Mouse (Mus musculus): ENCODE measurements around the gene BC029722. TPM values are rescaled to one million over a fixed set of nuclear protein-coding genes. Genes with fewer than 3 reads are reported as not detected.
A peak's percentile ranks its signal among the peaks of the same experiment; 100 is the strongest.

BC029722 gene
- polyA plus RNA-seq (2016; fragmentation: Nextera tagmentation; extraction: Ambion mirVana): 12.0 and 13.4 TPM in 2 replicates

GRCm38 (mm10) chr2:155819392-155819448, at the start of gene BC029722:
TSS of gene BC029722 (minus strand) at chr2:155819426.
- H3K4me1 ChIP-seq: peaks cover 22% of the 10 kb centered on the region
- no peaks in the 10 kb centered on the region for H3K27me3 ChIP-seq
- peak within 1 kb of the TSS; percentile 51 for H3K27ac ChIP-seq
- H3K4me2 ChIP-seq: peak within 1 kb of the TSS; percentile 82
- H3K4me3 ChIP-seq (replicated peaks): peak within 1 kb of the TSS; percentile 56
- ATAC-seq (ENCODE audit: low FRiP score): no peak
- H3K9me3 ChIP-seq: no peaks in the 10 kb centered on the region
- peak within 1 kb of the TSS; percentile 74 for H3K9ac ChIP-seq
- peaks cover 44% of the 10 kb centered on the region for H3K36me3 ChIP-seq (replicated peaks)

DNA sequence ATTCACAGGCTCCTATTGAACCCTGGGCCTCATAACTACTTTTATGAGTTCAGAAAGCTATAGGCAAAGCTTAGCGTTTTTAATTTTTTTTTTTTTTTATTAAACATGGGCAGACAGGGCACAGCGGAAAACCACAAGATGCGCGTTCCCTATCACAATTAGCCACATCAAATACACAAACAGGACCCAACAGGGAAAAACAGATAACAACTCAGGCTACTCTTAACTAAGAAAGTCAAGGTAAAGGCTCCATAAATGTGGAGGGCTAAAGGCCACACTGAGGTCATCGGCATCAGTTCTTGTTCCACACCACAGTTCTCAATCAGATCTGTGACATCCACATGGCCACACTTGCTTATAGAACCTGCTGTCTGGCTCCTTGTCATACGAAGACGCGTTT, 49.1 kb upstream of the BC029722 start:
- no peak for ATAC-seq (ENCODE audit: low FRiP score)
- Histone ChIP-seq H3K9me3 (no peaks in the 10 kb centered on the region), H3K9ac (no peak overlapping the region), H3K4me3 (replicated peaks) (no peak overlapping the region), H3K36me3 (replicated peaks) (peaks cover 10% of the 10 kb centered on the region), H3K27me3 (no peaks in the 10 kb centered on the region), H3K27ac (no peak overlapping the region), H3K4me1 (peaks cover 12% of the 10 kb centered on the region; the same call in 1 of the 2 replicates), H3K4me2 (no peak overlapping the region)
- WGBS: 97% methylated on average over 8 of the region's 8 CpGs

DNA sequence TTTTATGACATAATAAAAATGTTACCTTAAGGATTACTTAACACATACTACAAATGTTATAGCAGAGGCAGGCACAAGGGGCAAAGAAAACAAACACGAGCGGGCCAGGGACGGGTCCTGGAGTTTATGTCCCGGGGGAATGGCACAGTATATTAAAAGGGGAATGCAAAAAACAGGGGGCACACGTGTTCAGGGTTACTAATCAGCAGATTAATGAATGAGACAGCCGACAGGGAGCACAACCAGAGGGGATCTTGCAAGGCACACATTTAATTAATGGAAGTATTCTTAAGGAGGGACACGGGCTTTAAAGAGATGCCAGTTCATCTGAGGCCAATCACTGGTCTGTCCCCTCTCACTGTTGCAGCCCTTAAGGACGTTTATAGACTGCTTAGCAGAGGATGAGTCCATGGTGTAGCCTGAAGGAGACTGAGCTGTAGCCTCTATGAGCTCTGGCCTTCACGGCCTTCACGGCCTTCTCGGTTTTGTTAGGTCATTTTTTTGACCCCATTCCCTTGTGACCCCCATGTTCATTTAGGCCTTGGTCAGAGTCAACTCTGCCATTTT, 44.2 kb upstream of the BC029722 start:
- Histone ChIP-seq H3K27me3 (no peaks in the 10 kb centered on the region), H3K27ac (peak overlapping the region; percentile 27; the same call in 1 of the 2 replicates), H3K36me3 (replicated peaks) (peaks cover under 1% of the 10 kb centered on the region), H3K4me1 (peaks cover 6% of the 10 kb centered on the region; the same call in 1 of the 2 replicates), H3K4me3 (replicated peaks) (no peak overlapping the region), H3K9me3 (no peaks in the 10 kb centered on the region), H3K4me2 (peak overlapping the region; percentile 4; the same call in 1 of the 2 replicates), H3K9ac (no peak overlapping the region)
- peak; percentile 80 for ATAC-seq (ENCODE audit: low FRiP score)
- 56% methylated on average over 11 of the region's 11 CpGs for WGBS

DNA sequence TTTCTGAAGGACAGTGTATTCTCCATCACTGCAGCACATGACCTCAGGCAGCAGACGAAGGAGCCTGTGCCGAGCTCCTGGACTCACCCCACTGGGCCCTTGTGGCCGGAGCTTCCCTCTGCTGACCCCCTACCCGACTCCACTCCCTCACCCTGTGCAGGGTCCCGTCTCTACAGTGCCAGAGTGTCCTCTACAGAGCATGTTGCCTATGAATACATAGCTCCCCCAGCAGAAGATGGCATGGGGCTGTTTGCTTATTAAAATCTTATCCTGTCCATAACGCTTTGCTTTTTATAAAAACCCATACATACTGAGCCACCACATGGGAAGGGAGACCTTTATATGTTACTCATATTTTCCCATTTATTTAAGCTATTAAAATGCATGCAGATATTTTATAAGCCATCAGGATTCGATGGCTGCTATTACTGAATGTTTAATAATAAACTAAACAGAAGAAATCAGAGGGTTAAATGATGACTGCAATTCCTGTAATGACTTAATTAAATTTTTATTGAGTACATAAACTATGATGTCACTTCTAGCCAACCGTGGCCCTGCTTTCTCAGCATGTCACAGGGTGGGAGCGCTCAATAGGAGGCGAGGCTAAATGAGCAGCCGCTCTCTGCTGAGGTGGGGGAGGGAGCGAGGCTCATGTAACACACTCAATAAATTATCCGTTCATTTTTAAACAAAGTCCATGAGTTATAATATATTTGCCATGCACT, 43.5 kb upstream of the BC029722 start:
- no peaks in the 10 kb centered on the region for H3K9me3 ChIP-seq
- H3K27ac ChIP-seq: 0 out of 2 replicates have a peak overlapping the region, but pooled peaks have one; percentile 36
- ATAC-seq (ENCODE audit: low FRiP score): peak; percentile 90
- H3K9ac ChIP-seq: no peak overlapping the region
- H3K27me3 ChIP-seq: no peaks in the 10 kb centered on the region
- H3K4me1 ChIP-seq: peaks cover 6% of the 10 kb centered on the region; the same call in 1 of the 2 replicates
- no peak overlapping the region for H3K4me3 ChIP-seq (replicated peaks)
- H3K4me2 ChIP-seq: peak overlapping the region; percentile 4; the same call in 1 of the 2 replicates
- peaks cover 2% of the 10 kb centered on the region for H3K36me3 ChIP-seq (replicated peaks)
- 69% methylated on average over 13 of the region's 13 CpGs for WGBS

DNA sequence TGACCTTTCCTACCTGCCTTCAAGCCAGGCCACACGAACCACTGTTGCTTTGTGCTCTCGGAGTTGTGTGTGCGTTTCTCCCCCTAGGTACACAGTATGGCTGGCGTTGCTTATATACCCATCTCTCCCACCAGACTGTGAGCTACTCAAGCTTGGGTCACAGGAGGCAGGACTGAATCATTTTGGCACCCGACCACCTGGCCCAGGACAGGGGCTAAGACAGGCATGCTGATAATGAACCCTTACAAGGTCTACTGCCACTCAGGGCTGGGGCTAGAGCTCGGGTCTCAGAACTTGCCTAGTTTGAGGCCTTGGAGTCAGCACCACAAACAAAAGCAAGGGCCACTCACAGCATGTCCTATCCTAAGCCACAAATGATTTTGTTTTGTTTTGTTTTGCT, 42.4 kb upstream of the BC029722 start:
- Histone ChIP-seq H3K4me1 (peaks cover 6% of the 10 kb centered on the region; the same call in 1 of the 2 replicates), H3K9ac (no peak overlapping the region), H3K27ac (no peak overlapping the region), H3K27me3 (no peaks in the 10 kb centered on the region), H3K4me3 (replicated peaks) (no peak overlapping the region), H3K36me3 (replicated peaks) (peaks cover 4% of the 10 kb centered on the region), H3K9me3 (no peaks in the 10 kb centered on the region), H3K4me2 (no peak overlapping the region)
- 90% methylated on average over 6 of the region's 6 CpGs for WGBS
- no peak for ATAC-seq (ENCODE audit: low FRiP score)

GRCm38 (mm10) chr2:155860102-155860501, 40.9 kb upstream of the BC029722 start:
- no peak overlapping the region for H3K9ac ChIP-seq
- peaks cover 15% of the 10 kb centered on the region for H3K36me3 ChIP-seq (replicated peaks)
- H3K9me3 ChIP-seq: no peaks in the 10 kb centered on the region
- peaks cover 6% of the 10 kb centered on the region; the same call in 1 of the 2 replicates for H3K4me1 ChIP-seq
- no peaks in the 10 kb centered on the region for H3K27me3 ChIP-seq
- no peak overlapping the region for H3K4me3 ChIP-seq (replicated peaks)
- 87% methylated on average over 7 of the region's 7 CpGs for WGBS
- no peak overlapping the region for H3K4me2 ChIP-seq
- 0 out of 2 replicates have a peak overlapping the region, but pooled peaks have one; percentile 8 for H3K27ac ChIP-seq
- ATAC-seq (ENCODE audit: low FRiP score): no peak

DNA sequence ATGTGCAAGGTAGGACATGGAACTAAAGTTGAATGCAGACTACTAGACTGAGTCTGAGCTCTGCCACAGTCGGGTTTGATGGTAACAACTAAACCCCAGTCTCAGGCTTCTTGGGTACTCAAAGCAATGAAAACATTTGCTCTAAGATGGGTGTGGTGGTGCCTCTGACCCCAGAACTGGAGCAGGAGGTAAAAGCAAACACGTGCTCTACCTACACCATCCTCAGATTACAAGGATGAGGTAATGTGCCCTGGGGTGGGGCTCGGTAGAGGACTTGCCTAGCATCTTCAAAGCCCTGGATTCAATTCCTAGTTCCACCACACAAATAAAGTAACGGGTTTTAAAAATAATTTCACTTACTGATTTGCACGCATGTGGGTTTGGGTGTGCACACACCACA, 33.3 kb upstream of the BC029722 start:
- no peaks in the 10 kb centered on the region for H3K27me3 ChIP-seq
- peaks cover 47% of the 10 kb centered on the region for H3K36me3 ChIP-seq (replicated peaks)
- no peaks in the 10 kb centered on the region for H3K9me3 ChIP-seq
- ATAC-seq (ENCODE audit: low FRiP score): no peak
- H3K4me2 ChIP-seq: no peak overlapping the region
- no peaks in the 10 kb centered on the region for H3K4me1 ChIP-seq
- 89% methylated on average over 5 of the region's 5 CpGs for WGBS
- H3K9ac ChIP-seq: no peak overlapping the region
- H3K4me3 ChIP-seq (replicated peaks): no peak overlapping the region
- H3K27ac ChIP-seq: no peak overlapping the region

DNA sequence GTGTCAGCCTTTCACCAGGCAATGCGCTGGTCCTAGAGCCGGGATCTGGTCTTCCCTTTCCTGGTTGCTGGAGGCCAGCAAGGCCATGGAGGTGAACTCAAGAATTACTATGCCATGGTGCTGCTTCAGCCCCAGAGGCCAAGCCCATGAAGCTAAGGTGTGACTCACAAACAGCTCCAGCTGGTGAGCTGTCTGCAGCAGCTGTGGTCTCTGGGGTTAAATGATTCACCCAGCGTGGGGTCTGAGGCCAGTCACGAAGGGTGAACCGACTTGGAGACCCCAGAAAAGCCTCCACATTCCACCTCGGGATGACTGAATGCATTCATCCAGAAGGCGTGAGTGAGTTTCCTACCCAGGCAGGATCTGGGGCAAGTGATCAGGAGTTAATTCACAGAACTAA, 30.9 kb upstream of the BC029722 start:
- 90% methylated on average over 7 of the region's 7 CpGs for WGBS
- Histone ChIP-seq H3K4me3 (replicated peaks) (no peak overlapping the region), H3K36me3 (replicated peaks) (peaks cover 53% of the 10 kb centered on the region), H3K27ac (no peak overlapping the region), H3K9me3 (no peaks in the 10 kb centered on the region), H3K4me1 (no peaks in the 10 kb centered on the region), H3K27me3 (no peaks in the 10 kb centered on the region), H3K9ac (no peak overlapping the region), H3K4me2 (no peak overlapping the region)
- no peak for ATAC-seq (ENCODE audit: low FRiP score)

DNA sequence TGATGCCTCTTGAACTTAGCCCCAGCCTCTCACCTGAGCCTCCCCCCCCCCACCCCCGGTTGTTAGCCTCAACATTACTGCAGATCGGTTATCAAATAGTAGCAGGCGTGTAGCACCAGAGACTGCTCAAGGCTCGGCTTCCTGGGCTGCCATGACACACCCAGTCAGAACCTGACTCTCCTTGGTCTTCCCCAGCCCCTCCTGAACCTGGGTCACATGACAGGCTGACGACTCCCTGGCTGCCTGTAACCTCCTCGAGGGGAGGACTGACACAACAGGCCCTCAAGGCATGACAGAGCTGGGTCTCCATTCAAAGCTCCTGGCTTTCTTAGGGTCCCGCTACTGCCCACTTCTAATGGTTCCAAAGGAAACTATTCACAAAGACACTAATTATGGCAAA, 30.2 kb upstream of the BC029722 start:
- no peaks in the 10 kb centered on the region for H3K9me3 ChIP-seq
- H3K27me3 ChIP-seq: no peaks in the 10 kb centered on the region
- H3K4me3 ChIP-seq (replicated peaks): no peak overlapping the region
- no peak overlapping the region for H3K4me2 ChIP-seq
- 71% methylated on average over 7 of the region's 7 CpGs for WGBS
- no peak overlapping the region for H3K27ac ChIP-seq
- H3K4me1 ChIP-seq: no peaks in the 10 kb centered on the region
- no peak overlapping the region for H3K9ac ChIP-seq
- H3K36me3 ChIP-seq (replicated peaks): peaks cover 56% of the 10 kb centered on the region
- ATAC-seq (ENCODE audit: low FRiP score): no peak

DNA sequence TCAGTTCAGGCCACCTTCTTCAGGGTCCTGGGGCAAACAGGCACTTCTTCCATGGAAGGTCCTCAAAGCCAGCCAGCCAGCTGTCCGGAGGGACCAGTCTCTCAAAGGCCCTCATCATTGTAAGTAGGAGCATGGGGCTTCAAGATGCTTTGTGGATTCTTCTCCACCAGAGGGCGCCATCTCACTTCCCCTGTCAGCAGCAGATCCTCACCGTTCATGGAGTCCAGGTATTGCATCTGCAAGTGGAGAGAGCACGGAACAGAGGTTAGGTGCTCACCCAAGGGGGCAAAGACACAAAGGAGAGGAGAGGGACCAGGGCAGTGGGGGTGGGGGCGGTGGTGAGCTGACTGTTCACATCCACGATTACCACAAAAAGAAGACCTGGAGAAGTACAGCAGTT, 29.1 kb upstream of the BC029722 start:
- Histone ChIP-seq H3K4me2 (no peak overlapping the region), H3K4me3 (replicated peaks) (no peak overlapping the region), H3K27ac (no peak overlapping the region), H3K27me3 (no peaks in the 10 kb centered on the region), H3K9ac (no peak overlapping the region), H3K4me1 (no peaks in the 10 kb centered on the region), H3K36me3 (replicated peaks) (peaks cover 51% of the 10 kb centered on the region), H3K9me3 (no peaks in the 10 kb centered on the region)
- no peak for ATAC-seq (ENCODE audit: low FRiP score)
- 37% methylated on average over 6 of the region's 6 CpGs for WGBS

- Histone ChIP-seq H3K9me3 (no peaks in the 10 kb centered on the region), H3K27me3 (no peaks in the 10 kb centered on the region), H3K36me3 (replicated peaks) (peaks cover 50% of the 10 kb centered on the region), H3K4me1 (no peaks in the 10 kb centered on the region), H3K27ac (no peak overlapping the region), H3K9ac (no peak overlapping the region), H3K4me2 (no peak overlapping the region), H3K4me3 (replicated peaks) (no peak overlapping the region)
- ATAC-seq (ENCODE audit: low FRiP score): no peak
- 86% methylated on average over 8 of the region's 8 CpGs for WGBS
Measured at GRCm38 (mm10) chr2:155846930-155847329, 27.7 kb upstream of the BC029722 start.

DNA sequence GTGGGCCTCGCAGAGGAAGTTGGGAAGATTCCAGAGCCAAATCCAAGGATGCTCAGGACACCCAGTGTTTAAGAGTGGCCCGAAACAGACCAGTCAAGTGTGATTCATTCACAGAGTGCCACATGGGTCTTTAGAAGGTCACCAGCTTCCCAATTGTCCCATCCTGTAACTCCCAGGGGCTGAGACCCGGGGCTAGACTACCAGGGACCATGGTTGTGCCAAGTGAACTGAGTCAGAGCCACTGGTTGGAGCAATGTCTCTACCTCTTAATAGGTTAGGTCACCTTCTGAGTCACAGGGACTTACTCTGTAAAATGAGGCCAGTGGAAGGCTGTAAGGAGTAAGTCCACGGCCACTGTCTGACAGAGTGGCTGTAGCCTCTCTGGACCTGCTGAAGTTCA, 19.7 kb upstream of the BC029722 start:
- 83% methylated on average over 4 of the region's 4 CpGs for WGBS
- no peaks in the 10 kb centered on the region for H3K9me3 ChIP-seq
- H3K27me3 ChIP-seq: 0 out of 2 replicates have a peak, but pooled peaks cover 3% of the 10 kb centered on the region
- H3K27ac ChIP-seq: no peak overlapping the region
- H3K4me1 ChIP-seq: no peaks in the 10 kb centered on the region
- H3K9ac ChIP-seq: no peak overlapping the region
- no peaks in the 10 kb centered on the region for H3K36me3 ChIP-seq (replicated peaks)
- ATAC-seq (ENCODE audit: low FRiP score): no peak
- no peak overlapping the region for H3K4me3 ChIP-seq (replicated peaks)
- H3K4me2 ChIP-seq: no peak overlapping the region

GRCm38 (mm10) chr2:155837961-155838360, 18.7 kb upstream of the BC029722 start:
- H3K9ac ChIP-seq: no peak overlapping the region
- 0 out of 2 replicates have a peak, but pooled peaks cover 3% of the 10 kb centered on the region for H3K27me3 ChIP-seq
- no peak overlapping the region for H3K4me3 ChIP-seq (replicated peaks)
- H3K27ac ChIP-seq: no peak overlapping the region
- no peaks in the 10 kb centered on the region for H3K36me3 ChIP-seq (replicated peaks)
- no peak for ATAC-seq (ENCODE audit: low FRiP score)
- no peaks in the 10 kb centered on the region for H3K9me3 ChIP-seq
- H3K4me1 ChIP-seq: no peaks in the 10 kb centered on the region
- H3K4me2 ChIP-seq: no peak overlapping the region
- 76% methylated on average over 3 of the region's 3 CpGs for WGBS

Measured in forebrain, embryonic 12.5 days (tissue).